Mouse (Mus musculus) liver, postnatal 0 days (tissue): ENCODE measurements around the gene Tacr2. TPM values are rescaled to one million over a fixed set of nuclear protein-coding genes. Genes with fewer than 3 reads are reported as not detected.

Experiments
- ATAC-seq: fragments of 200-750 bp; cut with Nextera tagmentation; 2 replicates; pipeline ENCODE4 v1.8.0; 2017; ENCODE audit warnings: mild to moderate bottlenecking, moderate library complexity
- DNase-seq: peaks from one replicate; pipeline ENCODE4 v3.0.0-alpha.2; 2016
- H3K27ac ChIP-seq: fragments of 300-500 bp; sonication (generic); 2 replicates; pipeline ENCODE4 v1.5.1; 2014; ENCODE audit warnings: antibody characterized with exemption, moderate library complexity, mild to moderate bottlenecking, low read depth
- H3K27me3 ChIP-seq: fragments of 300-500 bp; sonication (generic); 2 replicates; pipeline ENCODE4 v1.6.1; 2014; ENCODE audit warnings: low read length, control low read depth, mixed read lengths; ENCODE audit not compliant: insufficient read depth
- H3K36me3 ChIP-seq: fragments of 300-500 bp; sonication (generic); replicated peaks from 2 replicates; pipeline ENCODE4 v1.6.1; 2014; ENCODE audit warnings: mild to moderate bottlenecking, control low read depth, low read length, moderate library complexity, mixed read lengths; ENCODE audit not compliant: insufficient read depth
- H3K4me1 ChIP-seq: fragments of 300-500 bp; sonication (generic); 2 replicates; pipeline ENCODE4 v1.6.1; 2014; ENCODE audit warnings: antibody characterized with exemption, mild to moderate bottlenecking, control low read depth; ENCODE audit not compliant: insufficient read depth
- H3K4me2 ChIP-seq: fragments of 300-500 bp; sonication (generic); 2 replicates; pipeline ENCODE4 v1.6.1; 2014; ENCODE audit warnings: low read depth, mild to moderate bottlenecking, low read length, moderate library complexity, mixed read lengths
- H3K4me3 ChIP-seq: fragments of 300-500 bp; sonication (generic); 2 replicates; pipeline ENCODE4 v1.5.1; 2014; ENCODE audit warnings: low read depth, low read length
- H3K9ac ChIP-seq: fragments of 300-500 bp; sonication (generic); replicated peaks from 2 replicates; pipeline ENCODE4 v1.6.1; 2014; ENCODE audit warnings: mild to moderate bottlenecking, moderate library complexity
- H3K9me3 ChIP-seq: fragments of 300-500 bp; sonication (generic); 2 replicates; pipeline ENCODE4 v1.6.1; 2016; ENCODE audit warnings: mild to moderate bottlenecking, control low read depth, low read length, mixed read lengths
- CTCF ChIP-seq: sonication (generic); IDR thresholded peaks from 2 replicates; pipeline ENCODE4 v1.5.1; 2016; ENCODE audit warnings: antibody characterized with exemption, low read depth
- EP300 ChIP-seq: IDR thresholded peaks from 2 replicates; pipeline ENCODE4 v1.6.1; 2016; ENCODE audit warnings: antibody characterized with exemption, low read depth, mild to moderate bottlenecking
- WGBS: fragments of 180-500 bp; shearing (Covaris S2); extraction: QIAGEN DNeasy Blood & Tissue Kit; methylation state at CpG from one replicate; pipeline ENCODE4 v1.1.7; 2014; ENCODE audit not compliant: insufficient replicate concordance; 5-methylcytosine and 5-hydroxymethylcytosine counted together
- polyA plus RNA-seq: library from polyadenylated mRNA; unstranded; fragments of >200 nt; fragmentation: Nextera tagmentation; extraction: Ambion mirVana; gene quantifications from 2 replicates; pipeline ENCODE4 v1.2.1, GENCODE M21; 2015

Gene Tacr2
- polyA plus RNA-seq, 1 experiment from 2014 or later = not detected

- peaks cover under 1% of the 10 kb centered on the region; the same call in 1 of the 2 replicates for H3K4me1 ChIP-seq
Observed at GRCm38 (mm10) chr10:62282782-62283181, 30.5 kb downstream of the Tacr2 start.

GRCm38 (mm10) chr10:62283206-62283792 lies 31.1 kb downstream of the Tacr2 start:
- TF ChIP-seq CTCF = no peak
- no peak for TF ChIP-seq EP300
- Histone ChIP-seq H3K4me2 (no peak overlapping the region), H3K27ac (no peak overlapping the region), H3K36me3 (peaks cover 73% of the 10 kb centered on the region), H3K4me3 (no peak overlapping the region), H3K9me3 (no peaks in the 10 kb centered on the region), H3K27me3 (no peaks in the 10 kb centered on the region), H3K9ac (no peak overlapping the region), H3K4me1 (peaks cover 3% of the 10 kb centered on the region; the same call in 1 of the 2 replicates)
- ATAC-seq (no peak), DNase-seq (no peak)
- WGBS = 87% methylated on average over 4 of the region's 4 CpGs

More at GRCm38 (mm10) chr10:62282782-62283181, 30.5 kb downstream of the Tacr2 start:
- Histone ChIP-seq H3K27me3 (no peaks in the 10 kb centered on the region), H3K27ac (no peak overlapping the region), H3K4me3 (no peak overlapping the region), H3K9ac (no peak overlapping the region), H3K9me3 (no peaks in the 10 kb centered on the region), H3K36me3 (peaks cover 71% of the 10 kb centered on the region), H3K4me2 (no peak overlapping the region)
- TF ChIP-seq CTCF (no peak), EP300 (no peak)
- DNase-seq (no peak), ATAC-seq (no peak)
- WGBS = 69% methylated on average over 9 of the region's 9 CpGs

- Histone ChIP-seq H3K27ac (no peak overlapping the region), H3K9ac (no peak overlapping the region), H3K4me3 (no peak overlapping the region), H3K27me3 (no peaks in the 10 kb centered on the region), H3K4me1 (peaks cover 3% of the 10 kb centered on the region; the same call in 1 of the 2 replicates), H3K9me3 (no peaks in the 10 kb centered on the region), H3K36me3 (peaks cover 82% of the 10 kb centered on the region), H3K4me2 (no peak overlapping the region)
- ATAC-seq (no peak), DNase-seq (no peak)
- TF ChIP-seq CTCF (no peak), EP300 (no peak)
- WGBS = 68% methylated on average over 6 of the region's 6 CpGs
Observed at GRCm38 (mm10) chr10:62287460-62288124, 35.4 kb downstream of the Tacr2 start.

- no peak overlapping the region for H3K27ac ChIP-seq
- H3K36me3 ChIP-seq = peaks cover 88% of the 10 kb centered on the region
- H3K4me2 ChIP-seq = no peak overlapping the region
- ATAC-seq = no peak
- no peaks in the 10 kb centered on the region for H3K4me1 ChIP-seq
- H3K27me3 ChIP-seq = no peaks in the 10 kb centered on the region
- H3K9me3 ChIP-seq = no peaks in the 10 kb centered on the region
- no peak overlapping the region for H3K9ac ChIP-seq
- H3K4me3 ChIP-seq = no peak overlapping the region
- 84% methylated on average over 4 of the region's 4 CpGs for WGBS
- DNase-seq = no peak
- TF ChIP-seq EP300 (no peak), CTCF (no peak)
Observed at GRCm38 (mm10) chr10:62294112-62294511, 41.9 kb downstream of the Tacr2 start.

- Histone ChIP-seq H3K4me1 (no peaks in the 10 kb centered on the region), H3K4me3 (no peak overlapping the region), H3K36me3 (peaks cover 77% of the 10 kb centered on the region), H3K9me3 (no peaks in the 10 kb centered on the region), H3K27ac (no peak overlapping the region), H3K4me2 (no peak overlapping the region), H3K9ac (no peak overlapping the region), H3K27me3 (no peaks in the 10 kb centered on the region)
- no peak for DNase-seq
- no peak for TF ChIP-seq CTCF
- TF ChIP-seq EP300 = no peak
- ATAC-seq = no peak
- WGBS = 89% methylated on average over 22 of the region's 26 CpGs
Observed at GRCm38 (mm10) chr10:62296086-62296872, 44.0 kb downstream of the Tacr2 start.

- Histone ChIP-seq H3K4me3 (no peak overlapping the region), H3K36me3 (peaks cover 69% of the 10 kb centered on the region), H3K9me3 (no peaks in the 10 kb centered on the region), H3K27me3 (no peaks in the 10 kb centered on the region), H3K27ac (no peak overlapping the region), H3K9ac (no peak overlapping the region), H3K4me2 (no peak overlapping the region), H3K4me1 (no peaks in the 10 kb centered on the region)
- TF ChIP-seq CTCF = no peak
- TF ChIP-seq EP300 = no peak
- WGBS = 72% methylated on average over 23 of the region's 23 CpGs
- ATAC-seq = peak; percentile 40
- no peak for DNase-seq
Observed at GRCm38 (mm10) chr10:62300006-62300827, 48.0 kb downstream of the Tacr2 start.
